Mouse (Mus musculus) spleen, adult 12 weeks (tissue): ENCODE measurements around the gene Polr2l.

Experiments used
- DNase-seq: peaks from one replicate; pipeline ENCODE4 v3.0.0; 2022; ENCODE audit warnings: low spot score

Polr2l gene

GRCm38 (mm10) chr7:141432186-141432611 lies 42.7 kb downstream of the Polr2l start:
- no peak for DNase-seq

- DNase-seq, result no peak
Measured at GRCm38 (mm10) chr7:141431434-141432185, 43.3 kb downstream of the Polr2l start.

- no peak for DNase-seq
Measured at GRCm38 (mm10) chr7:141430585-141431240, 44.2 kb downstream of the Polr2l start.

DNA sequence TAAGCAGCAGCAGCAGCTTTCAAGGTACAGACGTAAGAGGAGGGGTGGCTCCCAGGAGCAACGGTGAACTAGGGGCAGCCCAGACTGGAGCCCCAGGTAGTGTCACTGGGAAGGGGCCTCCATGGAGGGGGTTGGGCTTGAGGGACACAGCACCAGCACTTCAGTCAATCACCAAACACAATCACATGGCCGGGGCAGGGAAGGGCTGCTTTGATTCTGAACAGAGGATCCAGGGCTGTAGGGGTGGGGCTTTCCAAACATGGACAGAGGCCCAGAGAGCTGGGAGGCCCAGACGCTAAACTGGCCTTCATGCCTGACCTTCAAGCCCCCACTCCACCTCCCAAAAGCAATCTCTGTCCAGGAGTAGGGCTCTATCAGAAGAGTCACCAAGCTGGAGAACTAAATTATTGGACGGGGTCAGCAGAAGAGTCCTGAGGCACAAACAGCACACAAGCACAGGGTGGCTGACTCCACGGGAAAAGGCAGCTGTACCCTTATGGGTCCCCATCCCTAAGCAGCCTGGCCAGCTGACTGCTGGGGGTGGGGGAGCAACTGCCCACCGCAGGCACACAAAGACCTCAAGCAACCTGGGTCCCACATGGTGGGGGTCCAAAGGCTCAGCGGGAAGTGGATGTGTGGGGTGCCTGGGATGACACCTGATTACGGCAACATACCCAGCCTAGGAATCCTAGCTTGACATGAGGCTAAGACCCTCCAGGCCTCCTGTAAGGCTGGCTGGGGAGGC lies 44.9 kb downstream of the Polr2l start:
- no peak for DNase-seq

GRCm38 (mm10) chr7:141429310-141429709 lies 45.6 kb downstream of the Polr2l start, which contains the start of gene Cend1:
Gene Cend1 (minus strand): TSS chr7:141429491.
- DNase-seq, result no peak

- DNase-seq, result no peak
Measured at GRCm38 (mm10) chr7:141428701-141429100, 46.2 kb downstream of the Polr2l start.

DNA sequence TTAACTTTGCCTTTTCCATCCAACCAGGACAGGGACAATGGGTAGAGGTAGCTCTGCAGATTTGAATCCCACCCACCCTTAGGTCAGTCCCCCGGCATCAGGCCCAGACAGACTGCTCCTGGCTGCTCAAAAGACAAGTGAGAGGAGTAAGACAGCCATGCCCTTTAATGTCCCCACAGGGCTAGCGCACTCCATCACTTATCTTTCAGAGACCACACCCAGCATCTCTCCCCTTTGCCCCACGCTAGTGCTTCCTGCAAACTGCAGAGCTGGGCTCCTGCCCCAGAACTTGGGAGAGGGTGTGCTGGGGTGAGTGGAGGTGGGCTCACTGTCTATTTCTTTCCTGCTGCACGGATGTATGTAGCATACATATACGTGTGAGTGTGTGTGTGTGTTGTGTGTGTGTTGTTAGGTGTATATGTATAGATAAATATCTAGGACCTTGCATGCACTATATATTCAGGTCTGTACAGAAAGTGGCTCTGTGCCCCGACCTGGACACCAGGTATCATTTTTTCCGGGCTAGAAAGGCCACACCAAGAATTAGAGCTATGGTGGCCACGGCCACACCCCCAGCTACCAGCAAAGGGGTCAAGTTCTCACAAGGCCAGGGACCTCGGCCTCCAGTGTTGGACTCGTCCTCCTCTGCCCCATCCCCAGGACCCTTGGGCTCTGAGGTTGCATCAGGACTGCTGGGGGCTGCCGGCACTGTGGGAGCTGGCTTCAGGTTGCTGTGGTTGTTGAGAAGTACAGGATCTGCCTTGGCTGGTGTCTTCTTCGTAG lies 47.8 kb downstream of the Polr2l start:
- DNase-seq, result no peak

DNA sequence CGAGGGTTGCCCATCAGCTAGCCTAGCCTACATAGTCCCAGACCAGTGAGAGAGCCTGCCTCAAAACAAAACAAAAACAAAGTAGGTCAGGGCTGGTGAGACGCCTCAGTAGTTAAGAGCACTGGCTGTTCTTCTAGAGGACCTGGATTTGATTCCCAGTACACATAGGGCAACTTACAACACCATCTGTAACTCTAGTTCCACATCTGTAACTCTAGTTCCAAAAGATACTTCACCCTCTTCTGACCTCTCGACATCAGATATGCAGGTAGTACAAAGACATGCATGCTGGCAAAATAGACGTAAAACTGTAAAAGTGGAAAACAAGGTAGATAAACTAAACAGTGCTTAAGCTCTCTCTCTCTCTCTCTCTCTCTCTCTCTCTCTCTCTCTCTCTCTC lies 51.1 kb downstream of the Polr2l start:
- DNase-seq, result no peak
